Mouse (Mus musculus): Measurements from ENCODE around the gene Robo1.

DNA sequence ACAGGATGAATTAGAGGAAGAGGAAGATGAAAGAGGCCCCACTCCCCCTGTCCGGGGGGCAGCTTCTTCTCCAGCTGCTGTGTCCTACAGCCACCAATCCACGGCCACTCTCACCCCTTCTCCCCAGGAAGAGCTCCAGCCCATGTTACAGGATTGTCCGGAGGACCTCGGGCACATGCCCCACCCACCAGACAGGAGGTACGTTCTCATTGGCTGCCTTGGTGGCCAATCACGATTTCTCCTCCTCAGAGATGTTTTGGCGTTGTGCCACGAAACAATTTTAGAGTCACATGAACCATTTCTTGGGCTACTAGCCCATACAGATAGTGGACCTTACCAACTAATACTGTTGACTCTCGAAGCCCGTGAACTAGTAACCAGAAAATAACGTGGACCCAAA, 704.8 kb downstream of the Robo1 start:
- no peak for TF ChIP-seq CTCF (IDR thresholded peaks at IDR 0.05; ENCODE audit: insufficient read depth, low read depth, low read length)
- no peak for TF ChIP-seq POLR2A (IDR thresholded peaks at IDR 0.05; ENCODE audit: insufficient read depth, low read depth, low read length)
